Mouse (Mus musculus) left cerebral cortex, postnatal 36 days (tissue): ENCODE measurements at regions not wholly inside any gene's neighbourhood (a gene's known extent, or its start where the extent isn't known, plus 50 kb on each side); places are given as distances from the start of the nearest gene placed in this dataset.
A peak's percentile ranks its signal among the peaks of the same experiment; 100 is the strongest.
"Not testable (repeated sequence)": the region's sequence is repeated elsewhere in the genome, so short reads cannot be mapped to it uniquely, and the experiment has no call there.

Experiments
- DNase-seq, 2 experiments: peaks; one replicate each; pipeline ENCODE4 v3.0.0; 2021 to 2022; ENCODE audit warnings: low spot score in 2 of 2, mixed read lengths in 1 of 2
- intact Hi-C: fragments of 180-260 bp; cut with DNase I; formaldehyde crosslinking; loops from one replicate; pipeline ENCODE4 v1.15.1; 2025

GRCm38 (mm10) chr8:15670722-15671121, 624.8 kb upstream of the BB014433 start:
- intact Hi-C loops, result no loop called here
- no peak for DNase-seq

GRCm38 (mm10) chr8:15670298-15670697, 624.4 kb upstream of the BB014433 start:
- intact Hi-C loops, result no loop called here

GRCm38 (mm10) chr8:15669515-15669914, 623.6 kb upstream of the BB014433 start:
- intact Hi-C loops, result no loop called here
- no peak for DNase-seq

More at GRCm38 (mm10) chr8:15670298-15670697, 624.4 kb upstream of the BB014433 start:
- no peak for DNase-seq

- intact Hi-C loops, result no loop called here
- no peak for DNase-seq
Measured at GRCm38 (mm10) chr8:15660602-15661001, 614.7 kb upstream of the BB014433 start.

GRCm38 (mm10) chr8:15634769-15635366, 589.0 kb upstream of the BB014433 start:
- intact Hi-C loops, result no loop called here
- no peak for DNase-seq

GRCm38 (mm10) chr8:15628584-15628983, 582.7 kb upstream of the BB014433 start:
- intact Hi-C loops, result no loop called here
- DNase-seq, result no peak

- intact Hi-C loops, DNase-seq: not testable (repeated sequence)
Measured at GRCm38 (mm10) chr8:15623602-15624392, 577.9 kb upstream of the BB014433 start.

GRCm38 (mm10) chr8:15610217-15610616, 564.3 kb upstream of the BB014433 start:
- DNase-seq, result no peak
- intact Hi-C loops, result no loop called here

GRCm38 (mm10) chr8:15607598-15608215, 561.8 kb upstream of the BB014433 start:
- no peak for DNase-seq
- intact Hi-C loops, result no loop called here

- DNase-seq, result no peak
- intact Hi-C loops, result loop anchor here (2.0 kb wide), 1 partner anchor 125 kb away; no protein-coding TSS in a partner anchor
Measured at GRCm38 (mm10) chr8:15601531-15601930, 555.7 kb upstream of the BB014433 start.

GRCm38 (mm10) chr8:15593106-15593505, 547.2 kb upstream of the BB014433 start:
- intact Hi-C loops, result loop anchor here (2.0 kb wide), 1 partner anchor 96 kb away; no protein-coding TSS in a partner anchor
- no peak for DNase-seq

GRCm38 (mm10) chr8:15583782-15584181, 537.9 kb upstream of the BB014433 start:
- intact Hi-C loops, result no loop called here
- DNase-seq, result no peak

- intact Hi-C loops, result no loop called here
- DNase-seq, result peak; percentile 75 to 79
Measured at GRCm38 (mm10) chr8:15570091-15570490, 524.2 kb upstream of the BB014433 start.

GRCm38 (mm10) chr8:15567742-15568141, 521.9 kb upstream of the BB014433 start:
- intact Hi-C loops, result no loop called here
- DNase-seq, result no peak

GRCm38 (mm10) chr8:15562310-15563296, 516.7 kb upstream of the BB014433 start:
- DNase-seq, result no peak
- intact Hi-C loops, result loop anchor here (5.0 kb wide), 1 partner anchor 65 kb away; no protein-coding TSS in a partner anchor

GRCm38 (mm10) chr8:15532027-15532426, 486.1 kb upstream of the BB014433 start:
- intact Hi-C loops, result no loop called here
- DNase-seq, result no peak

- DNase-seq, result no peak
- intact Hi-C loops, result no loop called here
Measured at GRCm38 (mm10) chr8:15525461-15525860, 479.6 kb upstream of the BB014433 start.

- intact Hi-C loops, result not testable (repeated sequence)
- DNase-seq, result peak; percentile 89
Measured at GRCm38 (mm10) chr8:15519896-15520295, 474.0 kb upstream of the BB014433 start.

GRCm38 (mm10) chr8:15500973-15501372, 455.1 kb upstream of the BB014433 start:
- intact Hi-C loops, result no loop called here
- peak; percentile 31 to 36 for DNase-seq
